Mouse (Mus musculus) macrophage (primary cell): ENCODE data around the gene Grn. TPM values are rescaled to one million over a fixed set of nuclear protein-coding genes. Genes with fewer than 3 reads are reported as not detected.

ENCODE experiments used
- H3K27ac ChIP-seq: fragments of 350-480 bp; formaldehyde crosslinking; 2 replicates; pipeline ENCODE4 v1.9.0; 2021
- H3K36me3 ChIP-seq: fragments of 350-480 bp; formaldehyde crosslinking; 2 replicates; pipeline ENCODE4 v1.9.0; 2021; ENCODE audit errors: inconsistent target
- H3K4me3 ChIP-seq: fragments of 350-480 bp; formaldehyde crosslinking; 2 replicates; pipeline ENCODE4 v1.9.0; 2021; ENCODE audit errors: inconsistent target
- H3K79me2 ChIP-seq: fragments of 350-480 bp; formaldehyde crosslinking; 2 replicates; pipeline ENCODE4 v1.9.0; 2021; ENCODE audit errors: inconsistent target
- WGBS: methylation state at CpG from one replicate; pipeline ENCODE4 v1.1.7; 2026; ENCODE audit warnings: inconsistent platforms; ENCODE audit not compliant: missing documents; 5-methylcytosine and 5-hydroxymethylcytosine counted together
- polyA plus RNA-seq: library from polyadenylated mRNA; stranded (reverse); fragments of 250-400 nt; gene quantifications from 3 replicates; pipeline ENCODE4 v1.2.4, GENCODE M21; 2018; ENCODE audit warnings: inconsistent platforms

The Grn gene
- polyA plus RNA-seq, 1 experiment from 2014 or later, result 2,461 TPM

DNA sequence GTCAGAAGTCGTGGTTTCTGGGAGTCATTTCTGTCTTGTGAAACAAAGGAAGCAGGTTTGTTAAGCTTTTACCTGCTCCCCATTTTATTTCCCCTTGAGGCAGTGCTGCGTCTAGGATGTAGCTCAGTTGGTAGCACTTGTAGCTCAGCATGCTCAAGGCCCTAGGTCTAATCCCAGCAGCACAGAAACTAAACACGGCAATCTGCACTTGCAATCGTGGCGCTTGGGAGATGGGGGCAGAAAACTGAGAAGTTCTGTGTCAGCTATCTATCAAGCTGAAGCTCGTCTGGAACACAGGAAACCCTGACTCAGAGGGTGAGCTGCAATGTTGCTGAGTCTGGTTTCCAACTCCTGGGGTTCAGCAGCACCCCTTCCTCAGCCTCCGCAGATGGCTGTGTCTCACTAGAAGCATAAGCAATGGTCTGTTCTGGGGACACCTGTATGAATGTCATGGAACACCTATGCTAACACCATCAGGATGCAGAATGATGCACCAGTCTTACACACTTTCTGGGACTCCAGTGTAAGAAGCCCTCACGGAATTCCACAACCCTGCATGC lies 1.1 kb upstream of the Grn start:
- Histone ChIP-seq H3K27ac (peak overlapping the region; percentile 99), H3K4me3 (peak overlapping the region; percentile 97), H3K36me3 (peaks cover 20% of the 10 kb centered on the region), H3K79me2 (peaks cover 73% of the 10 kb centered on the region)
- 9% methylated on average over 8 of the region's 8 CpGs for WGBS

DNA sequence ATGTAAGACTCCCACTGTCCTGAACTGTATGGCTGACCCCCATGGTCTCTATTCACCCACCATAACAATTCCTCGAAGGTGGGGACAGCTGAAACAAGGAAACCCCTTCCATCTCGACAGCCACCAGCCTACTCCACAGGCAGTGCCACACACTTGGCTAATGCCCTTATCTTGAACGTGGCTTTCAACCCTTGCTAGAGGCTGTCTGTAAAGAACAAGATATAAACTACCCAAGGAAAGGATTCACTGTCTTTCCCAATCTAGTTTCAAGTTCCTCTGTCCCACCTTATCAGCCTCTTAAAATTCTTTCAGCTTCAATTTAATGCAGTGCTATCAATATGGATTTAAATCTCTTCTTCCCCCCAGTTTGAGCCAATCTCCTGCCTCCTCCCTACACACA lies 564 bp upstream of the Grn start:
- peak overlapping the region; percentile 97 for H3K4me3 ChIP-seq
- H3K36me3 ChIP-seq, result peaks cover 23% of the 10 kb centered on the region
- 16% methylated on average over 3 of the region's 3 CpGs for WGBS
- peaks cover 78% of the 10 kb centered on the region for H3K79me2 ChIP-seq
- H3K27ac ChIP-seq, result peak overlapping the region; percentile 99

DNA sequence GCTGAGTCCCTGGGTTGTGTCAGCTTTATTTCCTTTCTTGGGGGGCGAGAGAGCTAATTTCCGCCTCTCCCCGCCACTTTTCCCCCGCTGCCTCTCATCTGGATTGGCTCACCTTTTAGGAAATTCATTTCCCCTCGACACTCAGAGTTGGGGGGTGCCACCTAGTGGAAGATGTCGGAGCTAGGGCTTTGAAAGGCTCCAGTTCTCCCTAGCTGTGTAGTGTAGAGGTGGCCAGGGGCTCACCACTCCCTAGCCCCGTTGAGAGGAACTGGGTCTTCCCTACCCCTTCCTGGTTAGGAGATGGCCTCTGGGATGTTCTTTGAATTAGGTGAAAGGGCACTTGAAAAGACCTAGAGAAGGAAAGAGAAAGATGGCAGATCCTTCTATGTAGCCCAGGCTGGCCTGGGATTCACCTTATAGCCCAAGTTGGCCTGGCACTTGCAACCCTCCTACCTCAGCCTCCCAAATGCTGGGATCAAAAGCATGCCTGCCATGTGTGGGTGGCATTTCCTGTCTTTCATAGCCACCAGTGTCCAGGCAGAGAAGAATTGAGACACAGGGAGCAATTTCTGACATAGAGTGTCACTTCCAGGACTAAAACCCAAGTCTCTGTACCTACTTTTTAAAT lies 1.0 kb downstream of the Grn start:
- peak overlapping the region; percentile 99 for H3K27ac ChIP-seq
- peaks cover 39% of the 10 kb centered on the region for H3K36me3 ChIP-seq
- H3K79me2 ChIP-seq, result peaks cover 87% of the 10 kb centered on the region
- peak overlapping the region; percentile 97 for H3K4me3 ChIP-seq
- WGBS, result 0% methylated on average over 7 of the region's 7 CpGs

DNA sequence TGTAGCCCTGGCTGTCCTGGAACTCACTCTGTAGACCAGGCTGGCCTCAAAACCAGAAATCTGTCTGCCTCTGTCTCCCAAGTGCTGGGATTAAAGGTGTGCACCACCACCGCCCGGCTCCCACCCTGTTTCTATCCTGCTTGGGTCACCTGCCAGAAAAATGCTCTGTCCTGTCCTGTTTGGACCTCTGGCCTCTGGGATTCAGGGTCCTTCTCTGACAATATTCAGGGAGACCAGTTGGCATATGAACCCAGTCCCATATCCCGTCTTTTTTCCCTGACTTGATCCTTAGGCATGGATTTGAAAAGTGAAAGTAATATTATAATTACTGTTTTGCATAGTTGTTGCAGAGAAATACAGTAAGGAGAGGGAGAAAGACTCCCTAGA lies 1.6 kb downstream of the Grn start:
- H3K36me3 ChIP-seq, result peaks cover 43% of the 10 kb centered on the region
- peak overlapping the region; percentile 97 for H3K4me3 ChIP-seq
- H3K27ac ChIP-seq, result peak overlapping the region; percentile 99
- WGBS, result 37% methylated on average over 3 of the region's 3 CpGs
- H3K79me2 ChIP-seq, result peaks cover 81% of the 10 kb centered on the region

DNA sequence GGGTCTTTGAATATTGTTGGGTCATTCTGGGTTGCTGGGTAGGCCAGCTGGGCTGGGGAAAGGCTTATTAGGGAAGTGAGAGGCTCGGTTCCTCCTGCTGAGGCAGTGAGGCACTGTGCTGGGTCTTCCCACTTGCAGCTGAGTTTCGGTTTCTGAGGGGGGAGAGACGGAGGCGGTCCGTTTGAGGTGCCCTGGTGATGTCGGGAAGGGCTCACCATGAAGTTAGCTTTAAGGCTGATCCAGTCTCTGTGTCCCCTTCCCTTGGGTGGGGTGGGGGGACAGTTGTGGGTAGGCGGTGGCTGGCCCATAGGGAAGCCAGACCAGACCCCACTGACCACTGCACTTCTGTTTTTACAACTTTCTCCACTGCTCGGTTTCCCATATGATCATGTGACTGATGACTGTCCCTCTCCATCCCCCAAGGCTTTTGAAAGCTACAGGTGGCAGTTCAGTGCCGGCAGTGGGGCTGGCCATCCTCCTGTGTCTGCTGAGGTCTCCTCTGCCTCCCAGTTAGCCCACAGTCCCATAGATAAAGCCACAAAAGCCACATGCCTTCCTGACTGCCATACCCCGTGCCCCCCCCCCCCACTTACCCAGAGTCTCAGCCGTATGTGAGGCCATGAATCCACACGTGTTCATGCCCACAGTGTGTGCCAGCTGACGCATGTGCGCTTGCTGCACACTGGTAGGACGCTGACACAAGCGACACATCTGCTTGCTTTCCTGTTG lies 2.2 kb downstream of the Grn start:
- Histone ChIP-seq H3K36me3 (peaks cover 38% of the 10 kb centered on the region), H3K4me3 (peak overlapping the region; percentile 97), H3K27ac (peak overlapping the region; percentile 99), H3K79me2 (peaks cover 75% of the 10 kb centered on the region)
- WGBS, result under 1% methylated on average over 13 of the region's 16 CpGs

DNA sequence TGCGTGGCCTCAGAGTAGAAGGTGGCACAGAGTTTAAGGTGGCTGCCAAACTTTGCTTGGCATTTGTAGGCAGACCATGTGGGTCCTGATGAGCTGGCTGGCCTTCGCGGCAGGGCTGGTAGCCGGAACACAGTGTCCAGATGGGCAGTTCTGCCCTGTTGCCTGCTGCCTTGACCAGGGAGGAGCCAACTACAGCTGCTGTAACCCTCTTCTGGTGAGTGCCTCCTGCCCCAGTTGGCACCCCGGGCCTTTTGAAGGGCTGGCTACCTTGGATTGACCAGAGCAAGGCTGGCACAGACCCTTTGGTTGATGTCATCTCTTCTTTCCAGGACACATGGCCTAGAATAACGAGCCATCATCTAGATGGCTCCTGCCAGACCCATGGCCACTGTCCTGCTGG lies 2.8 kb downstream of the Grn start:
- H3K27ac ChIP-seq, result peak overlapping the region; percentile 99
- peaks cover 69% of the 10 kb centered on the region for H3K79me2 ChIP-seq
- peak overlapping the region; percentile 97 for H3K4me3 ChIP-seq
- WGBS, result 58% methylated on average over 6 of the region's 6 CpGs
- H3K36me3 ChIP-seq, result peaks cover 37% of the 10 kb centered on the region

DNA sequence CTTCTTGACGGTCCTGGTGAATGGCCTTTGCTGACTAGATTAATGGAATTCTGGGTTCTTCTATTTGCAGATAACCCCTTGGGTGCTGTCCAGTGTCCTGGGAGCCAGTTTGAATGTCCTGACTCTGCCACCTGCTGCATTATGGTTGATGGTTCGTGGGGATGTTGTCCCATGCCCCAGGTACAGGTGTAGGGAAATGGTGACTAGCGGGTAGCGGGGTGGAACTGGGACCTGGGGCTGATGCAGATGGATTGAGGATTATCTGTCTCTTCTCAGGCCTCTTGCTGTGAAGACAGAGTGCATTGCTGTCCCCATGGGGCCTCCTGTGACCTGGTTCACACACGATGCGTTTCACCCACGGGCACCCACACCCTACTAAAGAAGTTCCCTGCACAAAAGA lies 3.8 kb downstream of the Grn start:
- 94% methylated on average over 5 of the region's 7 CpGs for WGBS
- Histone ChIP-seq H3K27ac (peak overlapping the region; percentile 99), H3K36me3 (peaks cover 37% of the 10 kb centered on the region), H3K79me2 (peaks cover 61% of the 10 kb centered on the region), H3K4me3 (peak overlapping the region; percentile 97; the same call in 1 of the 2 replicates)

DNA sequence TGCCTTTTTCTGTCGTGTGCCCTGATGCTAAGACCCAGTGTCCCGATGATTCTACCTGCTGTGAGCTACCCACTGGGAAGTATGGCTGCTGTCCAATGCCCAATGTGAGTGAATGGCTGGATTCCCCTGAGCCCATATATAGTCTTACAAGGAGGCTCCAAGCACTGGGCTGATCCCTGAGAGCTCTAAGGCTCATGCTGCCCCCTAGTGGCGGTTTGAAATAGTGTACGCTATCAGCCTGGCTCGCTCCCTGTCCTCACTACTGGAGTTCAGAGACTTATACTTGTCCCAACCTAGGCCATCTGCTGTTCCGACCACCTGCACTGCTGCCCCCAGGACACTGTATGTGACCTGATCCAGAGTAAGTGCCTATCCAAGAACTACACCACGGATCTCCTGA lies 4.3 kb downstream of the Grn start:
- 24% methylated on average over 7 of the region's 7 CpGs for WGBS
- Histone ChIP-seq H3K36me3 (peaks cover 37% of the 10 kb centered on the region), H3K79me2 (peaks cover 59% of the 10 kb centered on the region), H3K4me3 (no peak overlapping the region), H3K27ac (no peak overlapping the region)

DNA sequence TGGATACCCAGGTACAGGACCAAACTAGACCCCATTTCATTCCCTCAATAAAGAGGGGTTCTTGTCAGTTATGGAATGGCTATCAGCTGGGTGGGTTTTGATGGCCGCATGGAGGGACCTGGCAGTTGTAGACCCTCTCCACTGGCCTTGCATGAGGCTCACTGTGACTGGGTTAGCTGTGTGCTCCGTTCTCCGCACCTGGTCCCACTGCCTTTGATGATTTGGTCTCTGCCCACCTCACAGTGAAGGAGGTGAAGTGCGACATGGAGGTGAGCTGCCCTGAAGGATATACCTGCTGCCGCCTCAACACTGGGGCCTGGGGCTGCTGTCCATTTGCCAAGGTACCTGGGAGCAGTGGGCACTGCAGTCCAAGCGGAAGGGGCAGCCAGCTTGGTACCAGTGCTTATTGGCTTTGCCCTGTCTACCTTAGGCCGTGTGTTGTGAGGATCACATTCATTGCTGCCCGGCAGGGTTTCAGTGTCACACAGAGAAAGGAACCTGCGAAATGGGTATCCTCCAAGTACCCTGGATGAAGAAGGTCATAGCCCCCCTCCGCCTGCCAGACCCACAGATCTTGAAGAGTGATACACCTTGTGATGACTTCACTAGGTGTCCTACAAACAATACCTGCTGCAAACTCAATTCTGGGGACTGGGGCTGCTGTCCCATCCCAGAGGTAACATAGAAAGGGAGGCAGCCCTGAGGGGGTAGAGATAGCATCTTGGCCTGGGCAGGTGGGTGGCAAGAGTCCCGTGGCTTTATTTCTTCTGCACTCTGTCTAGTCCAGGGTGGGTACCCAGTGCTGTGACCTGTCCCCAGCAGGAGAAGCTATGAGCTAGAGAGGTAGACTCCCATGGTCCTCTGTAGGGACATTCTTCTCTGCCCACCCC lies 4.9 kb downstream of the Grn start:
- Histone ChIP-seq H3K27ac (no peak overlapping the region), H3K36me3 (peaks cover 37% of the 10 kb centered on the region), H3K4me3 (no peak overlapping the region), H3K79me2 (peaks cover 52% of the 10 kb centered on the region)
- WGBS, result 94% methylated on average over 11 of the region's 11 CpGs

DNA sequence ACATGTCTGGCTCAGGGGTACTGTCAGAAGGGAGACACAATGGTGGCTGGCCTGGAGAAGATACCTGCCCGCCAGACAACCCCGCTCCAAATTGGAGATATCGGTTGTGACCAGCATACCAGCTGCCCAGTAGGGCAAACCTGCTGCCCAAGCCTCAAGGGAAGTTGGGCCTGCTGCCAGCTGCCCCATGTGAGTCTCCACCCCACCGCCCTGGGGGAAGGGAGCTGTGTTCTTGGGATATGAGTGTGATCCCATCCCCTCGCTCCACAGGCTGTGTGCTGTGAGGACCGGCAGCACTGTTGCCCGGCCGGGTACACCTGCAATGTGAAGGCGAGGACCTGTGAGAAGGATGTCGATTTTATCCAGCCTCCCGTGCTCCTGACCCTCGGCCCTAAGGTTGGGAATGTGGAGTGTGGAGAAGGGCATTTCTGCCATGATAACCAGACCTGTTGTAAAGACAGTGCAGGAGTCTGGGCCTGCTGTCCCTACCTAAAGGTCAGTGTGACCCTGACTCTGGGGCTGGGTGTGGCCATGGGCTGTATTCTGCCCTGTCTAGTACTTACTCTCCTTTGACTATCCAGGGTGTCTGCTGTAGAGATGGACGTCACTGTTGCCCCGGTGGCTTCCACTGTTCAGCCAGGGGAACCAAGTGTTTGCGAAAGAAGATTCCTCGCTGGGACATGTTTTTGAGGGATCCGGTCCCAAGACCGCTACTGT lies 5.8 kb downstream of the Grn start:
- 93% methylated on average over 18 of the region's 18 CpGs for whole genome bisulfite sequencing
- H3K4me3 ChIP-seq, result no peak overlapping the region
- peaks cover 37% of the 10 kb centered on the region for H3K36me3 ChIP-seq
- no peak overlapping the region for H3K27ac ChIP-seq
- peaks cover 45% of the 10 kb centered on the region for H3K79me2 ChIP-seq

DNA sequence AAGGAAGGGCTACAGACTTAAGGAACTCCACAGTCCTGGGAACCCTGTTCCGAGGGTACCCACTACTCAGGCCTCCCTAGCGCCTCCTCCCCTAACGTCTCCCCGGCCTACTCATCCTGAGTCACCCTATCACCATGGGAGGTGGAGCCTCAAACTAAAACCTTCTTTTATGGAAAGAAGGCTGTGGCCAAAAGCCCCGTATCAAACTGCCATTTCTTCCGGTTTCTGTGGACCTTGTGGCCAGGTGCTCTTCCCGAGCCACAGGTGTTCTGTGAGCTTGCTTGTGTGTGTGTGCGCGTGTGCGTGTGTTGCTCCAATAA lies 6.3 kb downstream of the Grn start:
- Histone ChIP-seq H3K4me3 (no peak overlapping the region), H3K36me3 (peaks cover 37% of the 10 kb centered on the region), H3K27ac (no peak overlapping the region), H3K79me2 (peaks cover 40% of the 10 kb centered on the region)
- WGBS, result 80% methylated on average over 10 of the region's 10 CpGs

DNA sequence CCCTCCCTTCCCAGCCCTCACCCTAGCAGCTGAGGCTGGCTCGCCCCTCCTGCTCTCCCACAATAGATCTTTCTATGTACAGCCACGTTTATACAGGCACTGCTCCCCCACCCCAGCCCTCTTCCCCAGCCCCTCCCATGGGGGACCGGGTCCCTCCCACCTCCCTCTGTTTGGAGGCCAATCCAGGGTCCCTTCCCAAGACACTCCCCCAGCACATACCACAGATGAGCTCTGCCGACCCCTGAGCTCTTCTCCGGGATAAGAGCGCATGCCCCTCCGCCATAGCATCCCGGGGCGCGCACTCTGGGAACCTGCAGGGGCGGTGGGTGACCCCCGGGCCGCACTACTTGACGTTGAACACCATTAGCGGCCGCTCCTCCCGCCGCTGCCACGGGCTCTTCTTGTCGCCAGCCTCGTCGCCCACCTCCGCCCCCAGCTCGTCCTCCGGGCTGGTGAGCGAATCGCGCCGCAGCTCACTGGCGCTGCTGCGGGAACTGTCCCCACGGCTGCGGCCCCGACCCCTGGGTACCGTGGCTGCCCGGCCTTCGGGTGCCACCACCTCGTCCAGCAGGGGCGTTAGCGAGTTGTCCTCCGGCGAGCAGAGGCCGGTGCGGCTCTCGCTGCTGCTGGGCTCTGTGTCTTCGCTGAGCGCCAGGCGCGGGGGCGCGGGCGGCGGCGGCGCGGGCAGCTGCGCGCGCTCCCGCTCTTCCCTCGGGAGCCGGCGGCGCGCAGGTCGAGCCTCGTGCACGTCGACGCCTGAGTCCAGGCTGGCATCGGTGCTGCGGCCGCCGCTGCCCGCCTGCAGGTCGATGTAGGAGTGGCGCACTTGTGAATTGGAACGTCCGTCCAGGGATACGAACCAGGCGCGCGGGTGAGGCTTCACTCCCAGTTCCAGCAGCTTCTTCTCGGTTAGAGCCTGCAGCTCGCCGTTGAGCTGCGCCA lies 7.3 kb downstream of the Grn start:
- H3K4me3 ChIP-seq, result no peak overlapping the region
- H3K36me3 ChIP-seq, result peaks cover 37% of the 10 kb centered on the region
- 41% methylated on average over 80 of the region's 87 CpGs for WGBS
- H3K79me2 ChIP-seq, result peaks cover 31% of the 10 kb centered on the region
- H3K27ac ChIP-seq, result no peak overlapping the region
